In the genomic region with DNA sequence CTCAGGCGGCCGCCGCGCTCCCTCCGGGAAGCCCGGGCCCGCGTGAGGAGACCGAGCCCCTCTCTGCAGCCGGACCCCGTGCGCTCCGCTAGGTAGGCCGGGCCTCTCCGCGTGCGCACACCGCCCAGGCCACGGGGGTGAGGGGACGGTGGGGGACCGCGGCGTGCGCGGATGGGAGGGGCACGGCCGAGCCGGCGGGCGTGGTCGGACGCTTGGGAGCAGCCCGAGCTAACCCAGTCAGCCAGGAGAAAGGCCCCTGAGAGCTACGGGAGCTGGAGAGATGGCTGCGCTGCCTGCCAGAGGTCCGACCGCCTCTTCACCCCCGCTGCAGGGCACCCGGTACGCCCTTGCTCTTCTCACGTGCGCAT, we compare ENCODE assay signal across 8 mouse cellular contexts. TPM values are rescaled to one million over a fixed set of nuclear protein-coding genes. Genes with fewer than 3 reads are reported as not detected.
A peak's percentile ranks its signal among the peaks of the same experiment; 100 is the strongest.
DNase-seq lines count a peak whose midpoint lies in the region; ATAC-seq and TF ChIP-seq lines count a peak whose summit lies in the region.

No protein-coding gene starts in this region.

- DNase-seq in embryo, embryonic 10.5 days (ENCODE audit: low spot score), result peak; percentile 66
- DNase-seq in embryo, embryonic 11 days, result no peak
- DNase-seq in 3T3-L1 (ENCODE audit: low read depth, low spot score) (peak; percentile 69), adipocyte (ENCODE audit: low spot score) (no peak)
- DNase-seq in c-Kit-negative CD71-positive TER-119-positive erythroid progenitor cells, embryonic 14.5 days (ENCODE audit: low read depth, low spot score), result peak; percentile 66
- DNase-seq in heart, postnatal 0 days (ENCODE audit: low spot score), result peak; percentile 47

- no peaks in the 10 kb centered on the region for H3K27me3 ChIP-seq in heart, postnatal 0 days (ENCODE audit: control insufficient read depth, insufficient read depth, low read length)
- H3K27me3 ChIP-seq in limb, embryonic 15.5 days, result no peaks in the 10 kb centered on the region
- H3K27me3 ChIP-seq in midbrain, embryonic 16.5 days (ENCODE audit: control insufficient read depth, insufficient read depth, low read depth, low read length), result no peaks in the 10 kb centered on the region

- no peak for TF ChIP-seq EP300 in heart, postnatal 0 days (IDR thresholded peaks at IDR 0.05; ENCODE audit: low read depth)

- peak overlapping the region; percentile 91 for H3K9ac ChIP-seq in heart, postnatal 0 days (replicated peaks; ENCODE audit: low read depth, low read length)
- H3K9ac ChIP-seq in limb, embryonic 15.5 days, result peak overlapping the region; percentile 96
- peak overlapping the region; percentile 93 for H3K9ac ChIP-seq in midbrain, embryonic 16.5 days (ENCODE audit: low read depth, low read length)

- peaks cover 26% of the 10 kb centered on the region for H3K36me3 ChIP-seq in heart, postnatal 0 days (replicated peaks; ENCODE audit: control insufficient read depth, insufficient read depth, low read length)
- H3K36me3 ChIP-seq in limb, embryonic 15.5 days, result peaks cover 30% of the 10 kb centered on the region
- peaks cover 22% of the 10 kb centered on the region for H3K36me3 ChIP-seq in midbrain, embryonic 16.5 days (ENCODE audit: control insufficient read depth, insufficient read depth, low read length)

- H3K9me3 ChIP-seq in heart, postnatal 0 days (replicated peaks; ENCODE audit: control insufficient read depth, low read length), result no peaks in the 10 kb centered on the region
- H3K9me3 ChIP-seq in limb, embryonic 15.5 days, result no peaks in the 10 kb centered on the region
- no peaks in the 10 kb centered on the region for H3K9me3 ChIP-seq in midbrain, embryonic 16.5 days (replicated peaks; ENCODE audit: control insufficient read depth, low read length, poor library complexity, severe bottlenecking)

- peak overlapping the region; percentile 92 for H3K27ac ChIP-seq in heart, postnatal 0 days (ENCODE audit: low read depth)
- H3K27ac ChIP-seq in limb, embryonic 15.5 days, result peak overlapping the region; percentile 92
- peak overlapping the region; percentile 86 for H3K27ac ChIP-seq in midbrain, embryonic 16.5 days (ENCODE audit: low read length)

- no peak for TF ChIP-seq CTCF in heart, postnatal 0 days (IDR thresholded peaks at IDR 0.05; ENCODE audit: low read depth)

- peaks cover 7% of the 10 kb centered on the region; the same call in 1 of the 2 replicates for H3K4me1 ChIP-seq in heart, postnatal 0 days (ENCODE audit: control insufficient read depth, insufficient read depth)
- H3K4me1 ChIP-seq in limb, embryonic 15.5 days, result peaks cover 22% of the 10 kb centered on the region
- peaks cover 15% of the 10 kb centered on the region for H3K4me1 ChIP-seq in midbrain, embryonic 16.5 days (ENCODE audit: control insufficient read depth, insufficient read depth, low read length)

- peak overlapping the region; percentile 80 for H3K4me2 ChIP-seq in heart, postnatal 0 days (ENCODE audit: low read depth, low read length)
- H3K4me2 ChIP-seq in limb, embryonic 15.5 days, result peak overlapping the region; percentile 72
- H3K4me2 ChIP-seq in midbrain, embryonic 16.5 days (ENCODE audit: low read length), result peak overlapping the region; percentile 91

- ATAC-seq in heart, postnatal 0 days (ENCODE audit: insufficient read depth, low read depth), result peak; percentile 87
- peak; percentile 86 for ATAC-seq in limb, embryonic 15.5 days (ENCODE audit: insufficient number of reproducible peaks, low FRiP score, low TSS enrichment, low read depth)
- peak; percentile 89 for ATAC-seq in midbrain, embryonic 16.5 days

- H3K4me3 ChIP-seq in heart, postnatal 0 days (ENCODE audit: low read depth, low read length), result peak overlapping the region; percentile 85
- H3K4me3 ChIP-seq in limb, embryonic 15.5 days, result peak overlapping the region; percentile 96
- H3K4me3 ChIP-seq in midbrain, embryonic 16.5 days (ENCODE audit: low read depth, low read length), result peak overlapping the region; percentile 81

- WGBS in heart, postnatal 0 days, result 0% methylated on average over 34 of the region's 42 CpGs
- WGBS in limb, embryonic 15.5 days, result under 1% methylated on average over 42 of the region's 42 CpGs
- WGBS in midbrain, embryonic 16.5 days, result 0% methylated on average over 42 of the region's 42 CpGs

RNA-seq across cellular contexts. Expression of gene Rae1, which starts 0.4 kb away (rescaled TPM):
- 80.2 and 83.4 TPM in 2 replicates for total RNA-seq in heart, postnatal 0 days (2014; rRNA removed; ENCODE audit: low replicate concordance)
- polyA plus RNA-seq in heart, postnatal 0 days (2015; fragmentation: Nextera tagmentation; extraction: Ambion mirVana), result 70.5 and 76.7 TPM in 2 replicates
- polyA plus RNA-seq in limb, embryonic 15.5 days (2015; fragmentation: Nextera tagmentation; extraction: Ambion mirVana), result 112 and 115 TPM in 2 replicates
- polyA plus RNA-seq in midbrain, embryonic 16.5 days (2015; fragmentation: Nextera tagmentation; extraction: Ambion mirVana), result 115 and 118 TPM in 2 replicates

RNA-seq across cellular contexts. Expression of gene Rbm38, which starts 20.0 kb away (rescaled TPM):
- total RNA-seq in heart, postnatal 0 days (2014; rRNA removed; ENCODE audit: low replicate concordance), result 85.0 and 119 TPM in 2 replicates
- polyA plus RNA-seq in heart, postnatal 0 days (2015; fragmentation: Nextera tagmentation; extraction: Ambion mirVana), result 122 and 135 TPM in 2 replicates
- 21.9 and 37.9 TPM in 2 replicates for polyA plus RNA-seq in limb, embryonic 15.5 days (2015; fragmentation: Nextera tagmentation; extraction: Ambion mirVana)
- 9.9 and 12.9 TPM in 2 replicates for polyA plus RNA-seq in midbrain, embryonic 16.5 days (2015; fragmentation: Nextera tagmentation; extraction: Ambion mirVana)

RNA-seq across cellular contexts. Expression of gene Spo11, which starts 22.8 kb away (rescaled TPM):
- total RNA-seq in heart, postnatal 0 days (2014; rRNA removed; ENCODE audit: low replicate concordance), result 19.1 TPM in 1 of 2 replicates, not detected in the other
- 0.18 TPM in 1 of 2 replicates, not detected in the other for polyA plus RNA-seq in heart, postnatal 0 days (2015; fragmentation: Nextera tagmentation; extraction: Ambion mirVana)
- polyA plus RNA-seq in limb, embryonic 15.5 days (2015; fragmentation: Nextera tagmentation; extraction: Ambion mirVana), result 3.4 and 3.8 TPM in 2 replicates
- 1.0 and 1.6 TPM in 2 replicates for polyA plus RNA-seq in midbrain, embryonic 16.5 days (2015; fragmentation: Nextera tagmentation; extraction: Ambion mirVana)

Comparison
In these comparisons a context has a peak if more than half of its experiments do, and no peak if none do; other contexts are left out.
1. DNase-seq: peak in embryo, embryonic 10.5 days (single experiment), 3T3-L1 (single experiment), c-Kit-negative CD71-positive TER-119-positive erythroid progenitor cells, embryonic 14.5 days (single experiment) and heart, postnatal 0 days (single experiment); none in embryo, embryonic 11 days (single experiment) and adipocyte (single experiment).
2. Peak in every context shown above with its lines, with median percentiles within 50 percentile points of each other: ATAC-seq, H3K27ac ChIP-seq, H3K4me2 ChIP-seq, H3K4me3 ChIP-seq and H3K9ac ChIP-seq.